Mouse (Mus musculus) hindbrain, embryonic 12.5 days (tissue): ENCODE results near the gene Angptl4. TPM values are rescaled to one million over a fixed set of nuclear protein-coding genes. Genes with fewer than 3 reads are reported as not detected.
"Not testable (repeated sequence)": the region's sequence is repeated elsewhere in the genome, so short reads cannot be mapped to it uniquely, and the experiment has no call there.

Experiments
- ATAC-seq: fragments of 200-750 bp; cut with Nextera tagmentation; 2 replicates; pipeline ENCODE4 v1.8.0; 2017; ENCODE audit warnings: moderate TSS enrichment; ENCODE audit not compliant: low FRiP score
- H3K27ac ChIP-seq: fragments of 300-500 bp; sonication (generic); 2 replicates; pipeline ENCODE4 v1.5.1; 2016; ENCODE audit warnings: mild to moderate bottlenecking
- H3K27me3 ChIP-seq: fragments of 300-500 bp; sonication (generic); 2 replicates; pipeline ENCODE4 v1.6.1; 2016; ENCODE audit warnings: mild to moderate bottlenecking
- H3K36me3 ChIP-seq: fragments of 300-500 bp; sonication (generic); 2 replicates; pipeline ENCODE4 v1.6.1; 2016; ENCODE audit warnings: mild to moderate bottlenecking
- H3K4me1 ChIP-seq: fragments of 300-500 bp; sonication (generic); 2 replicates; pipeline ENCODE4 v1.6.1; 2016
- H3K4me2 ChIP-seq: fragments of 300-500 bp; sonication (generic); replicated peaks from 2 replicates; pipeline ENCODE4 v1.6.1; 2016; ENCODE audit warnings: mild to moderate bottlenecking
- H3K4me3 ChIP-seq: fragments of 300-500 bp; sonication (generic); 2 replicates; pipeline ENCODE4 v1.5.1; 2016; ENCODE audit warnings: mild to moderate bottlenecking
- H3K9ac ChIP-seq: fragments of 300-500 bp; sonication (generic); 2 replicates; pipeline ENCODE4 v1.6.1; 2016; ENCODE audit warnings: mild to moderate bottlenecking, moderate library complexity
- H3K9me3 ChIP-seq: fragments of 300-500 bp; sonication (generic); replicated peaks from 2 replicates; pipeline ENCODE4 v1.6.1; 2016; ENCODE audit warnings: mild to moderate bottlenecking
- WGBS: fragments of 180-500 bp; shearing (Covaris S2); methylation state at CpG from one replicate; pipeline ENCODE4 v1.1.7; 2016; 5-methylcytosine and 5-hydroxymethylcytosine counted together
- polyA plus RNA-seq: library from polyadenylated mRNA; unstranded; fragments of >200 nt; fragmentation: Nextera tagmentation; extraction: Ambion mirVana; gene quantifications from 2 replicates; pipeline ENCODE4 v1.2.1, GENCODE M21; 2016

Angptl4 gene
- polyA plus RNA-seq, 1 experiment from 2014 or later = 26.8 TPM

DNA sequence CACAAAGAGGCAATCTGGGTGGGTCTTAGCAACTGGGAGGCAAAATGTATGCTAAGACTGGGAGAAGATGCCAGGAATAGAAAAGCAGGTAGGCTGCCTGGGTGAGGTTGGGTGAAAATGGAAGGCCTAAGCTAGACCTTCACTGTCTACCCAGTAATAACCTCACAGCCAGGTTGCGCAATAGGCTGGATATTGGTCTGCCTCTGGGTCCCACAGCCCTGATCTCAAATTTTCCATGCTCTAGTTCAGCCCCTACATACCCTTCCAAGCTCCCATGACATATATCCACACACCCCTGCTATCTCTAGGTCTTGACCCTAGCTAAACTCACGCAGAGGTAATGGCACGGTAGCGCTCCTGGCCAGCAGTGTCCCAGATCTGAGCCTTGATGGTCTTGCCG is 32.2 kb downstream of the Angptl4 start:
- 95% methylated on average over 5 of the region's 5 CpGs for WGBS
- Histone ChIP-seq H3K27me3 (no peaks in the 10 kb centered on the region), H3K4me2 (no peak overlapping the region), H3K9ac (no peak overlapping the region), H3K4me1 (peaks cover 6% of the 10 kb centered on the region), H3K27ac (no peak overlapping the region), H3K4me3 (no peak overlapping the region), H3K36me3 (peaks cover 58% of the 10 kb centered on the region), H3K9me3 (no peaks in the 10 kb centered on the region)
- no peak for ATAC-seq

DNA sequence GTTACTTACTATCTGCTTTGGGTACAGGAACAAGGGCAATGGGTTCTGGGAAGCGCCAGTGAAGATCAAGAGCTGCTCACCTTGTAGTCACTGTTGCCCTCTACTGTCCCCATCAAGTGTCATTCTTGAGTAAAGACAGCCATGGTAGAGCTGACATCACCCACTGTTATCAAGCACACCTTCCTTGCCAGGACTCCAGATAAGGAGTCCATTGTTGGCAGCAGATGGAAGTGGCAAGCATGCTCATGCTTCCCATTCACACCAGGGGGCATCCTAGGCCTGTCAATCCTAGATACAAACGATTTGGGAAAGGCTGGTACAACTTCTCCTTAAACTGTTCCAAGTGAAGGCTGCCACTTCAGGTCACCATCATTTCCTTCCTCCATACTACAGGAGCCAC is 35.6 kb downstream of the Angptl4 start:
- H3K9me3 ChIP-seq = 0 out of 2 replicates have a peak, but pooled peaks cover 6% of the 10 kb centered on the region
- H3K27me3 ChIP-seq = no peaks in the 10 kb centered on the region
- H3K9ac ChIP-seq = no peak overlapping the region
- no peak overlapping the region for H3K4me2 ChIP-seq
- ATAC-seq = no peak
- no peaks in the 10 kb centered on the region for H3K4me1 ChIP-seq
- 73% methylated on average over 2 of the region's 2 CpGs for WGBS
- H3K4me3 ChIP-seq = no peak overlapping the region
- H3K36me3 ChIP-seq = peaks cover 45% of the 10 kb centered on the region
- no peak overlapping the region for H3K27ac ChIP-seq

DNA sequence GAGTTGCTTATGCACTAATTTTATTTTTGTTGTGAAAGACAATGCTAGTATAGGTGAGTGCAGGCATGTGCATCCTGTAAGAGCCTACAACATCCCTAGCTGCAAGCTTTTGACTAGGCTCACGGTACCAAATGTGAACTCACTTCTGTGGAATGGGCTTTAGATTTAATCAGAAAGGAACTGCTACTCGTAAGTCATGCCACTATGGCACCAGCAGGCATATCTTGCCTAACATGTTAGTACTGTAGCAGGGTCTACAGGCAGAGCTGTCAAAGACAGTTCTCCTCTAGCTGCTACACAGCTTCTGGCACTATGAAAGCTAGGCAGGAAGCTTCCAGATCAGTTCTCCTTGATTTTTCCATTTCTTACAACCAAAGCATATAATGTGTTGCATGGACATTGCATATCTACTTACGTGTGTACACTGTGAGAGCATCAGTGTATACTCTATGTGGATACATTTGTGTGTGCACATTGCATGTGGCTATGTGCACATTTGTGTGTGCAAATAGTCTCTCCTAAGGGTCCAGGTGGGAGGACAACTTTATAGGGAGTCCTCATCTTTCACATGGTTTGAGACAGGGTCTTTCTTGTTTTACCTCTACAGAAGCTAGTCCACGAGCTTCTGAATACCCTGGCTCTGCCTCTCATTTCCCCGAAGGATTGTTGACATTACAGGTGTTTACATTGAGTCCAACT is 36.8 kb downstream of the Angptl4 start:
- no peaks in the 10 kb centered on the region for H3K27me3 ChIP-seq

DNA sequence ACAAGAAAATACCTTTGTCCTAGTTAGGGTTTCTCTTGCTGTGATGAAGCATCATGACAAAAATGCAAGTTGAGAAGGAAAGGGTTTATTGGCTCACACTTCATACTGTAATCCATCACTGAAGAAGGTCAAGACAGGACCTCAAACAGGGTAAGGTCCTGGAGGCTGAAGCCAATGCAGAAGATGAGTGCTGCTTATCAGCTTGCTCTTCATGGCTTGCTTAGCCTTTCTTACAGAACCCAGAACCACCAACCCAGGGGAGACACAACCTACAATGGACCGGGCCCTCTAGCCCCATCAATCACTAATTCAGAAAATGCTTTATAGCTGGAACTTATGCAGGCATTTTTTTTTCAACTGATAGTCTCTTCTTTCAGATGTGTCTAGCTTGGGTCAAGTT is 39.2 kb downstream of the Angptl4 start:
- Histone ChIP-seq H3K9ac (no peak overlapping the region), H3K4me3 (no peak overlapping the region), H3K4me2 (no peak overlapping the region), H3K9me3 (0 out of 2 replicates have a peak, but pooled peaks cover 6% of the 10 kb centered on the region), H3K36me3 (peaks cover 19% of the 10 kb centered on the region), H3K27ac (no peak overlapping the region), H3K4me1 (no peaks in the 10 kb centered on the region), H3K27me3 (no peaks in the 10 kb centered on the region)
- no peak for ATAC-seq
- WGBS = 91% methylated on average over 1 of the region's 1 CpGs

More for the DNA sequence above, 36.8 kb downstream of the Angptl4 start:
- ATAC-seq = no peak
- Histone ChIP-seq H3K9ac (no peak overlapping the region), H3K4me1 (no peaks in the 10 kb centered on the region), H3K36me3 (peaks cover 41% of the 10 kb centered on the region), H3K9me3 (0 out of 2 replicates have a peak, but pooled peaks cover 6% of the 10 kb centered on the region), H3K27ac (no peak overlapping the region), H3K4me3 (no peak overlapping the region), H3K4me2 (no peak overlapping the region)
- 88% methylated on average over 5 of the region's 5 CpGs for WGBS

DNA sequence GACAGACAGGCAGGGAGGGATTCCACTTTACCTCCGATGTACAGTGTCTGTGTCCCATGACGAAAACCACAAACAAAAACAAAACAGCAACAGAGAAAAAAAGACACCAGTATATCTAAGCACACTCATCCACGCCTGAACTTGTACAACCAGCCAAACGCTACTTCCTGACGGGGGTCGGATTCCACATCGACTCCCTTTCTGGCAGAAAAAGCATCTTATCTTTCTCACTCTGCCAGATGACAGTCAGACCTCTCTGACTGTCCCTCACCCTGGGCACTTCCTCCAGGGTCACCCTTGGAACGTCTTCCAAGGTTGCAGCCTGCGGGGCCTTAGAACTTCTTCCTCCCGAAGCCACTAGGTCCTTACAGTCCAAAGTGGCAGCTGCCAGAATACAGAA is 48.1 kb downstream of the Angptl4 start:
- H3K27ac ChIP-seq, H3K9me3 ChIP-seq, H3K4me3 ChIP-seq, H3K9ac ChIP-seq, H3K4me2 ChIP-seq, H3K36me3 ChIP-seq, ATAC-seq, H3K4me1 ChIP-seq, H3K27me3 ChIP-seq: not testable (repeated sequence)
- 84% methylated on average over 10 of the region's 10 CpGs for WGBS

DNA sequence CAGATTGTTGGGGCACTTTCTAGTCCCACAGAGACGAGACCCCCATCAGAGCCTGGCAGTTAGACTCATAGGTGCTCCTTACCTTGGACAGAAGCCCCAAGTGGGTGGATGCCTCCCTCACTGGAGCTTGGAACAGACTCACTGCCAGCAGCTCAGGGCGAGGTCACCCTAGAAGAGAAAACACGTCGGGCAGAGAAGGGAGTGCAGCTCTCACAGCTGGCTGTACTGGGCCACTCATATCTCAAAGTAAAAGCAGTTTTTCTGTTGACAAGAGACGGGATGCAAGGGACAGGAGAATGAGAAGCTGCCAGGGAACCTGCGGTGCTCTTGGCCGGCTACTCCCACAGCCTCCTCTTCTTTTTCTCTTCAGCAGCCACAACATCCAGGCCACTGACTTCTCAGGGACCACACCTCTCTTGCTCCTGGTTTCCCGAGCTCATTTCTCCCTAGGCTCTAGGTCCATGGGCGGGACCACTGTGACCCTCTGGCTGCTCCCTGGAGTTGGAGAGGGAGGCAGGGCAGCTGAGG is 49.0 kb downstream of the Angptl4 start:
- H3K9ac ChIP-seq, H3K4me3 ChIP-seq, H3K36me3 ChIP-seq, H3K27me3 ChIP-seq, H3K9me3 ChIP-seq, H3K4me1 ChIP-seq, H3K4me2 ChIP-seq, ATAC-seq, H3K27ac ChIP-seq: not testable (repeated sequence)
- WGBS = 82% methylated on average over 9 of the region's 9 CpGs

DNA sequence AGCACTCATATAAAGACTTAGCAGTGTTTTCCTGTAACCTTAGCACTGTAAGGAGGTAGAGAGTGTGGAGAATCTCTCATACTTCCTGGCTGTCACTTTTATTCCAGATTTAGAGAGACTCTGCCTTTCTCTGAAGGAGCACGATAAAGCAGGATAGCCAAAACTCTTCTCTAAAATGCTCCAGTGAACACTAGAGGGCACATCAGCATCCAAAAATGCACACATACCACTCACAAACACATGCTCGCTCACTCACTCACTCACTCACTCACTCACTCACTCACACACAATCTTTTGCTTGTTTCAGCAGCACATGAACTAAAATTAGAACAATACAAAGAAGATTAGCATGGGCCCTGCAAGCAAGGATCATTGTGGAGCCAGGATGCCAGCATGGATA is 52.4 kb downstream of the Angptl4 start:
- ATAC-seq = no peak
- WGBS = 77% methylated on average over 2 of the region's 2 CpGs

DNA sequence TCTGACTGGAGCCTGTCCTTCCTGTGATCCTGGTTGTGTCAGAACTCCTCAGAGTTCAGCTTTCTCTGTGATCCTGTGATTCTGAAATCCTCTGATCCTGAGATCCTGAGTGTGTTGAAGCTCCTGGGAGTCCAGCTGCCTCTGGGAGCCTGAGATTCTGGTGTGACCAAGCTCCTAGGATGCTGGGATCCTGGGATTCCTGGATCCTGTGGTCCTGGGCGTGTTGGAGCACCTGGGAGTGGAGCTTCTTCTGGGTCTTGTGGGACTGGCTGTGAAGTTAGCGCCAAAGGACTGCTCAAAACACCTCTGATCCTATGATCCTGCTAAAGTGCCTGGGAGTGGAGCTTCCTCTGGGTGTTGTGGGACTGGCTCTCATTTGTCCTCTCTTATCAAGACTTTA is 53.2 kb downstream of the Angptl4 start:
- no peaks in the 10 kb centered on the region for H3K9me3 ChIP-seq
- H3K4me2 ChIP-seq = no peak overlapping the region
- no peak overlapping the region for H3K9ac ChIP-seq
- no peak overlapping the region for H3K4me3 ChIP-seq
- 82% methylated on average over 2 of the region's 2 CpGs for WGBS
- no peaks in the 10 kb centered on the region for H3K27me3 ChIP-seq
- no peak overlapping the region for H3K27ac ChIP-seq
- no peak for ATAC-seq
- no peaks in the 10 kb centered on the region for H3K4me1 ChIP-seq
- no peaks in the 10 kb centered on the region for H3K36me3 ChIP-seq

More for the DNA sequence above, 52.4 kb downstream of the Angptl4 start:
- no peak overlapping the region for H3K4me2 ChIP-seq
- no peak overlapping the region for H3K9ac ChIP-seq
- no peaks in the 10 kb centered on the region for H3K27me3 ChIP-seq
- H3K9me3 ChIP-seq = no peaks in the 10 kb centered on the region
- H3K4me1 ChIP-seq = no peaks in the 10 kb centered on the region
- H3K27ac ChIP-seq = no peak overlapping the region
- H3K4me3 ChIP-seq = no peak overlapping the region
- no peaks in the 10 kb centered on the region for H3K36me3 ChIP-seq

Other genes with a start within 250 kb of the Angptl4 start
- 2.1 and 2.6 TPM in 2 replicates for gene Myo1f, start 226.1 kb downstream of the Angptl4 start, polyA plus RNA-seq
- gene Zfp414, start 152.7 kb downstream of the Angptl4 start, polyA plus RNA-seq = 47.6 and 48.1 TPM in 2 replicates
- 0.45 and 1.0 TPM in 2 replicates for gene Pram1, start 143.8 kb downstream of the Angptl4 start, polyA plus RNA-seq
- 390 and 450 TPM in 2 replicates for gene Hnrnpm, start 95.0 kb downstream of the Angptl4 start, polyA plus RNA-seq
- gene March2, start 63.2 kb downstream of the Angptl4 start, polyA plus RNA-seq = 53.4 and 54.6 TPM in 2 replicates
- gene Rab11b, start 21.3 kb downstream of the Angptl4 start, polyA plus RNA-seq = 404 and 415 TPM in 2 replicates
- 30.8 and 31.4 TPM in 2 replicates for gene Kank3, start 28.7 kb upstream of the Angptl4 start, polyA plus RNA-seq
- gene Rps28, start 42.7 kb upstream of the Angptl4 start, polyA plus RNA-seq = 532 and 694 TPM in 2 replicates
- gene Ndufa7, start 42.7 kb upstream of the Angptl4 start, polyA plus RNA-seq = 375 and 435 TPM in 2 replicates
- gene Cd320, start 61.3 kb upstream of the Angptl4 start, polyA plus RNA-seq = 54.6 and 59.4 TPM in 2 replicates
- not detected in 2 replicates for gene Gm7029, start 92.0 kb upstream of the Angptl4 start, polyA plus RNA-seq
- 3.2 and 4.1 TPM in 2 replicates for gene Kifc1, start 108.8 kb upstream of the Angptl4 start, polyA plus RNA-seq
- gene Platr17, start 123.3 kb upstream of the Angptl4 start, polyA plus RNA-seq = 0.30 TPM in 1 of 2 replicates, not detected in the other
- gene Daxx, start 127.6 kb upstream of the Angptl4 start, polyA plus RNA-seq = 55.5 and 61.2 TPM in 2 replicates
- gene Tapbp, start 134.1 kb upstream of the Angptl4 start, polyA plus RNA-seq = 23.9 and 27.6 TPM in 2 replicates
- 21.7 and 25.5 TPM in 2 replicates for gene Zbtb22, start 134.1 kb upstream of the Angptl4 start, polyA plus RNA-seq
- 63.1 and 64.1 TPM in 2 replicates for gene Rgl2, start 147.7 kb upstream of the Angptl4 start, polyA plus RNA-seq
- gene Pfdn6, start 158.5 kb upstream of the Angptl4 start, polyA plus RNA-seq = 173 and 180 TPM in 2 replicates
- 37.1 and 38.8 TPM in 2 replicates for gene Wdr46, start 158.8 kb upstream of the Angptl4 start, polyA plus RNA-seq
- gene B3galt4, start 169.7 kb upstream of the Angptl4 start, polyA plus RNA-seq = 9.9 TPM in 2 replicates
- 65.0 and 65.9 TPM in 2 replicates for gene Vps52, start 174.0 kb upstream of the Angptl4 start, polyA plus RNA-seq
- gene Rps18, start 174.2 kb upstream of the Angptl4 start, polyA plus RNA-seq = 834 and 931 TPM in 2 replicates
- gene H2-K1, start 218.5 kb upstream of the Angptl4 start, polyA plus RNA-seq = 13.8 and 16.6 TPM in 2 replicates
- gene Ring1, start 242.8 kb upstream of the Angptl4 start, polyA plus RNA-seq = 28.2 and 29.7 TPM in 2 replicates
- gene H2-Ke6, start 246.2 kb upstream of the Angptl4 start, polyA plus RNA-seq = 57.5 and 67.6 TPM in 2 replicates
- 179 and 187 TPM in 2 replicates for gene Slc39a7, start 249.9 kb upstream of the Angptl4 start, polyA plus RNA-seq
- gene Rxrb, start 250.0 kb upstream of the Angptl4 start, polyA plus RNA-seq = 64.9 and 68.3 TPM in 2 replicates